8 mouse cellular contexts compared by ENCODE assay signal in genomic region chr17:37003366-37003765, GRCm38 (mm10). TPM values are rescaled to one million over a fixed set of nuclear protein-coding genes. Genes with fewer than 3 reads are reported as not detected.
DNase-seq lines count a peak whose midpoint lies in the region; ATAC-seq and TF ChIP-seq lines count a peak whose summit lies in the region.

No protein-coding gene starts in this region.

- no peak overlapping the region for H3K27ac ChIP-seq in lung, embryonic 14.5 days (ENCODE audit: low read depth)
- H3K27ac ChIP-seq in forebrain, embryonic 10.5 days, result peak overlapping the region; percentile 97
- H3K27ac ChIP-seq in limb, embryonic 11.5 days (replicated peaks; ENCODE audit: low read depth, low read length), result no peak overlapping the region
- H3K27ac ChIP-seq in neural tube, embryonic 15.5 days (replicated peaks), result peak overlapping the region; percentile 96

- peak; percentile 28 for DNase-seq in lung, embryonic 14.5 days
- no peak for DNase-seq in lung, postnatal 10 days
- no peak for DNase-seq in forebrain, embryonic 10.5 days (ENCODE audit: extremely low spot score, low spot score)
- no peak for DNase-seq in limb, embryonic 11.5 days (ENCODE audit: low spot score)
- DNase-seq in frontal cortex, postnatal 25 days (ENCODE audit: low spot score in 2 of 2), result no peak
- no peak for DNase-seq in cerebellum, postnatal 10 days
- DNase-seq in layer of hippocampus, adult 9-10 months (ENCODE audit: low spot score), result no peak

- peak overlapping the region; percentile 70 for H3K4me3 ChIP-seq in lung, embryonic 14.5 days (ENCODE audit: low read depth, low read length)
- peak overlapping the region; percentile 80 for H3K4me3 ChIP-seq in forebrain, embryonic 10.5 days
- peak overlapping the region; percentile 75 for H3K4me3 ChIP-seq in limb, embryonic 11.5 days (ENCODE audit: low read depth, low read length)
- H3K4me3 ChIP-seq in neural tube, embryonic 15.5 days (replicated peaks), result peak overlapping the region; percentile 89

- H3K9ac ChIP-seq in lung, embryonic 14.5 days, result peak overlapping the region; percentile 93
- peak overlapping the region; percentile 96 for H3K9ac ChIP-seq in limb, embryonic 11.5 days (ENCODE audit: low read length)
- H3K9ac ChIP-seq in neural tube, embryonic 15.5 days (replicated peaks), result peak overlapping the region; percentile 96

- H3K36me3 ChIP-seq in lung, embryonic 14.5 days (ENCODE audit: insufficient read depth), result peaks cover 33% of the 10 kb centered on the region
- H3K36me3 ChIP-seq in forebrain, embryonic 10.5 days (replicated peaks), result peaks cover 41% of the 10 kb centered on the region
- peaks cover 6% of the 10 kb centered on the region; the same call in 1 of the 2 replicates for H3K36me3 ChIP-seq in limb, embryonic 11.5 days (ENCODE audit: control insufficient read depth, insufficient read depth, low read length)
- peaks cover 37% of the 10 kb centered on the region for H3K36me3 ChIP-seq in neural tube, embryonic 15.5 days

- no peaks in the 10 kb centered on the region for H3K27me3 ChIP-seq in lung, embryonic 14.5 days (ENCODE audit: insufficient read depth, low read length)
- H3K27me3 ChIP-seq in forebrain, embryonic 10.5 days (ENCODE audit: poor library complexity, severe bottlenecking), result no peaks in the 10 kb centered on the region
- no peaks in the 10 kb centered on the region for H3K27me3 ChIP-seq in limb, embryonic 11.5 days (ENCODE audit: control insufficient read depth, insufficient read depth, low read length)
- no peaks in the 10 kb centered on the region for H3K27me3 ChIP-seq in neural tube, embryonic 15.5 days (replicated peaks)

- TF ChIP-seq CTCF in lung, embryonic 14.5 days (IDR thresholded peaks at IDR 0.05; ENCODE audit: low read depth), result no peak

- H3K4me2 ChIP-seq in lung, embryonic 14.5 days, result peak overlapping the region; percentile 78
- peak overlapping the region; percentile 75 for H3K4me2 ChIP-seq in limb, embryonic 11.5 days (ENCODE audit: low read depth, severe bottlenecking)
- H3K4me2 ChIP-seq in neural tube, embryonic 15.5 days, result peak overlapping the region; percentile 70

- ATAC-seq in lung, embryonic 14.5 days (ENCODE audit: insufficient read depth), result no peak; the same call in 1 of the 2 replicates
- ATAC-seq in limb, embryonic 11.5 days (ENCODE audit: insufficient number of reproducible peaks, low FRiP score, low TSS enrichment, low read depth), result no peak
- peak; percentile 13; the same call in 1 of the 2 replicates for ATAC-seq in neural tube, embryonic 15.5 days (ENCODE audit: low FRiP score)

- H3K4me1 ChIP-seq in lung, embryonic 14.5 days (ENCODE audit: insufficient read depth), result no peaks in the 10 kb centered on the region
- peaks cover 23% of the 10 kb centered on the region for H3K4me1 ChIP-seq in forebrain, embryonic 10.5 days
- H3K4me1 ChIP-seq in limb, embryonic 11.5 days (ENCODE audit: control insufficient read depth, insufficient read depth, low read length), result no peaks in the 10 kb centered on the region
- H3K4me1 ChIP-seq in neural tube, embryonic 15.5 days, result peaks cover 25% of the 10 kb centered on the region

- H3K9me3 ChIP-seq in lung, embryonic 14.5 days (ENCODE audit: low read depth, low read length), result no peaks in the 10 kb centered on the region
- H3K9me3 ChIP-seq in forebrain, embryonic 10.5 days, result no peaks in the 10 kb centered on the region
- H3K9me3 ChIP-seq in limb, embryonic 11.5 days (ENCODE audit: control insufficient read depth, low read length), result no peaks in the 10 kb centered on the region
- H3K9me3 ChIP-seq in neural tube, embryonic 15.5 days (replicated peaks), result no peaks in the 10 kb centered on the region

- 15% methylated on average over 4 of the region's 4 CpGs for WGBS in lung, embryonic 14.5 days
- WGBS in forebrain, embryonic 10.5 days, result 60% methylated on average over 4 of the region's 4 CpGs
- 57% methylated on average over 4 of the region's 4 CpGs for WGBS in limb, embryonic 11.5 days
- WGBS in neural tube, embryonic 15.5 days, result 21% methylated on average over 4 of the region's 4 CpGs

RNA-seq across cellular contexts. Expression of gene Zfp57, which starts 2.4 kb away (rescaled TPM):
- polyA plus RNA-seq in lung, embryonic 14.5 days (2014; fragmentation: Nextera tagmentation; extraction: Ambion mirVana), result 77.5 and 80.7 TPM in 2 replicates
- polyA plus RNA-seq in forebrain, embryonic 10.5 days (2016; fragmentation: Nextera tagmentation; extraction: Ambion mirVana), result 78.5 and 81.0 TPM in 2 replicates
- polyA plus RNA-seq in limb, embryonic 11.5 days (2014; fragmentation: Nextera tagmentation; extraction: Ambion mirVana), result 101 and 106 TPM in 2 replicates
- polyA plus RNA-seq in neural tube, embryonic 15.5 days (2015; fragmentation: Nextera tagmentation; extraction: Ambion mirVana), result 200 and 252 TPM in 2 replicates

RNA-seq across cellular contexts. Expression of gene H2-M5, which starts 14.0 kb away (rescaled TPM):
- polyA plus RNA-seq in lung, embryonic 14.5 days (2014; fragmentation: Nextera tagmentation; extraction: Ambion mirVana), result 0.17 and 0.22 TPM in 2 replicates
- polyA plus RNA-seq in forebrain, embryonic 10.5 days (2016; fragmentation: Nextera tagmentation; extraction: Ambion mirVana), result 0.74 and 0.94 TPM in 2 replicates
- polyA plus RNA-seq in limb, embryonic 11.5 days (2014; fragmentation: Nextera tagmentation; extraction: Ambion mirVana), result 0.49 and 0.65 TPM in 2 replicates
- 2.5 and 2.7 TPM in 2 replicates for polyA plus RNA-seq in neural tube, embryonic 15.5 days (2015; fragmentation: Nextera tagmentation; extraction: Ambion mirVana)

RNA-seq across cellular contexts. Expression of gene Mog, which starts 19.8 kb away (rescaled TPM):
- polyA plus RNA-seq in lung, embryonic 14.5 days (2014; fragmentation: Nextera tagmentation; extraction: Ambion mirVana), result 0.11 and 0.13 TPM in 2 replicates
- 0.16 and 0.30 TPM in 2 replicates for polyA plus RNA-seq in forebrain, embryonic 10.5 days (2016; fragmentation: Nextera tagmentation; extraction: Ambion mirVana)
- polyA plus RNA-seq in limb, embryonic 11.5 days (2014; fragmentation: Nextera tagmentation; extraction: Ambion mirVana), result 0.25 and 0.26 TPM in 2 replicates
- 1.5 and 2.0 TPM in 2 replicates for polyA plus RNA-seq in neural tube, embryonic 15.5 days (2015; fragmentation: Nextera tagmentation; extraction: Ambion mirVana)

RNA-seq across cellular contexts. Expression of gene 2410137M14Rik, which starts 22.3 kb away (rescaled TPM):
- not detected in 2 replicates for polyA plus RNA-seq in lung, embryonic 14.5 days (2014; fragmentation: Nextera tagmentation; extraction: Ambion mirVana)
- polyA plus RNA-seq in forebrain, embryonic 10.5 days (2016; fragmentation: Nextera tagmentation; extraction: Ambion mirVana), result not detected in 2 replicates
- not detected in 2 replicates for polyA plus RNA-seq in limb, embryonic 11.5 days (2014; fragmentation: Nextera tagmentation; extraction: Ambion mirVana)
- polyA plus RNA-seq in neural tube, embryonic 15.5 days (2015; fragmentation: Nextera tagmentation; extraction: Ambion mirVana), result 0.27 TPM in 1 of 2 replicates, not detected in the other

RNA-seq across cellular contexts. Expression of gene Gabbr1, which starts 42.4 kb away (rescaled TPM):
- 7.0 and 8.8 TPM in 2 replicates for polyA plus RNA-seq in lung, embryonic 14.5 days (2014; fragmentation: Nextera tagmentation; extraction: Ambion mirVana)
- polyA plus RNA-seq in forebrain, embryonic 10.5 days (2016; fragmentation: Nextera tagmentation; extraction: Ambion mirVana), result 8.0 and 8.4 TPM in 2 replicates
- polyA plus RNA-seq in limb, embryonic 11.5 days (2014; fragmentation: Nextera tagmentation; extraction: Ambion mirVana), result 7.9 and 9.7 TPM in 2 replicates
- polyA plus RNA-seq in neural tube, embryonic 15.5 days (2015; fragmentation: Nextera tagmentation; extraction: Ambion mirVana), result 77.9 and 90.1 TPM in 2 replicates

Comparison
In these comparisons a context has a peak if more than half of its experiments do, and no peak if none do; other contexts are left out.
1. H3K27ac ChIP-seq: peak in forebrain, embryonic 10.5 days (single experiment) and neural tube, embryonic 15.5 days (single experiment); none in lung, embryonic 14.5 days (single experiment) and limb, embryonic 11.5 days (single experiment).
2. Peak in every context shown above with its lines, with median percentiles within 50 percentile points of each other: H3K4me2 ChIP-seq, H3K4me3 ChIP-seq and H3K9ac ChIP-seq.